25 mouse cellular contexts compared by ENCODE assay signal in the genomic region with DNA sequence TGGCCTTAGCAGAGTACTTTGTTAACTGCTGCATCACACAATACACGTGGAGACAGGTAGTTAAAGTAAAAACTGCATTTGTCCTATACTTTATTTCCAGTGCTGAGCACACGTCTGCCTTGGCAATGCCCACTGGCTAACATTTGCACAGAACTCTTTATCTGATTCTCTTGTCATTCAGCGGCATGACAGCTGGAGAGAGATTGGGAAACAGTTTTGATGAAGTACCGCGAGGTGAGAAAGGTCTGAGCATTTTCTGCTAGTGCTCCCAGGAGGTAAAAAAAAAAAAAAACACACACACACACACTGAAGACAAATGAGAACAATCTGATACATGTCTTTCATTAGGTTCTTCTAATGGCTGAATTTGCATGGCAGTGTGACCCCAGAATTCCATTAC.
"Had no signal": no experiment of that assay in that cellular context is flagged by ENCODE, and none has a peak within 500 bp of the region (broad histone marks: within the 10 kb centered on the region; RNA-seq: fewer than 3 reads in every experiment).

No protein-coding gene starts in this region.

- H3K9ac ChIP-seq: heart, embryonic 12.5 days; hindbrain, embryonic 13.5 days; hindbrain, embryonic 15.5 days; kidney, embryonic 15.5 days; limb, embryonic 13.5 days; limb, embryonic 15.5 days; liver, embryonic 12.5 days had no signal

- ATAC-seq: hindbrain, postnatal 0 days; intestine, embryonic 16.5 days; liver, embryonic 12.5 days had no signal

- H3K27me3 ChIP-seq: heart, embryonic 12.5 days; hindbrain, embryonic 13.5 days; hindbrain, embryonic 15.5 days; kidney, embryonic 15.5 days; limb, embryonic 13.5 days; limb, embryonic 15.5 days; liver, embryonic 12.5 days had no signal

- H3K4me2 ChIP-seq: heart, embryonic 12.5 days; hindbrain, embryonic 13.5 days; hindbrain, embryonic 15.5 days; kidney, embryonic 15.5 days; limb, embryonic 13.5 days; limb, embryonic 15.5 days; liver, embryonic 12.5 days had no signal

- DNase-seq: gastrocnemius, adult 2 months; gastrocnemius, postnatal 10 days; gastrocnemius, postnatal 25 days; heart, adult 18-20 months; heart, postnatal 14 days; heart, postnatal 36 days; kidney, adult 11 months; kidney, adult 2 months; kidney, adult 9 months; kidney, postnatal 14 days; kidney, postnatal 36 days; layer of hippocampus, adult 9-11 months; layer of hippocampus, postnatal 36 days; left cerebral cortex, postnatal 4 days had no signal

- H3K4me1 ChIP-seq: heart, embryonic 12.5 days; hindbrain, embryonic 13.5 days; hindbrain, embryonic 15.5 days; kidney, embryonic 15.5 days; limb, embryonic 15.5 days; liver, embryonic 12.5 days had no signal

- H3K4me3 ChIP-seq: gastrocnemius, adult 2 months; heart, embryonic 10.5 days; heart, embryonic 12.5 days; hindbrain, embryonic 13.5 days; hindbrain, embryonic 15.5 days; kidney, embryonic 15.5 days; limb, embryonic 13.5 days; limb, embryonic 15.5 days; liver, embryonic 12.5 days had no signal

- H3K9me3 ChIP-seq: heart, embryonic 10.5 days; heart, embryonic 12.5 days; hindbrain, embryonic 13.5 days; hindbrain, embryonic 15.5 days; kidney, embryonic 15.5 days; limb, embryonic 13.5 days; limb, embryonic 15.5 days; liver, embryonic 12.5 days had no signal

- H3K27ac ChIP-seq: gastrocnemius, adult 2 months; heart, embryonic 10.5 days; hindbrain, embryonic 13.5 days; hindbrain, embryonic 15.5 days; hindbrain, postnatal 0 days; kidney, embryonic 15.5 days; kidney, postnatal 0 days; limb, embryonic 13.5 days; limb, embryonic 15.5 days; liver, embryonic 12.5 days had no signal

- H3K36me3 ChIP-seq: heart, embryonic 10.5 days; heart, embryonic 12.5 days; hindbrain, embryonic 13.5 days; hindbrain, embryonic 15.5 days; kidney, embryonic 15.5 days; limb, embryonic 13.5 days; limb, embryonic 15.5 days; liver, embryonic 12.5 days had no signal
